Mouse (Mus musculus): ENCODE results near the gene Dpyd.

Gene Dpyd

GRCm38 (mm10) chr3:118561554-118562310, at the start of gene Dpyd:
Dpyd (plus strand) TSS chr3:118562129.
- DNase-seq (ENCODE audit: low read depth, low spot score), result peak; percentile 20

GRCm38 (mm10) chr3:118537676-118538075, 24.3 kb upstream of the Dpyd start:
- no peak for DNase-seq (ENCODE audit: low read depth, low spot score)

GRCm38 (mm10) chr3:118541766-118542165, 20.2 kb upstream of the Dpyd start:
- no peak for DNase-seq (ENCODE audit: low read depth, low spot score)

- no peak for DNase-seq (ENCODE audit: low read depth, low spot score)
Measured at GRCm38 (mm10) chr3:118547551-118548210, 14.2 kb upstream of the Dpyd start.

- DNase-seq (ENCODE audit: low read depth, low spot score), result no peak
Measured at GRCm38 (mm10) chr3:118557605-118558004, 4.3 kb upstream of the Dpyd start.

GRCm38 (mm10) chr3:118559936-118560335, 2.0 kb upstream of the Dpyd start:
- DNase-seq (ENCODE audit: low read depth, low spot score), result no peak

- DNase-seq (ENCODE audit: low read depth, low spot score), result peak; percentile 2
Measured at GRCm38 (mm10) chr3:118562311-118562671, 362 bp downstream of the Dpyd start.

- peak; percentile 7 for DNase-seq (ENCODE audit: low read depth, low spot score)
Measured at GRCm38 (mm10) chr3:118566779-118567178, 4.8 kb downstream of the Dpyd start.

GRCm38 (mm10) chr3:118570197-118570596, 8.3 kb downstream of the Dpyd start:
- no peak for DNase-seq (ENCODE audit: low read depth, low spot score)

GRCm38 (mm10) chr3:118590559-118590958, 28.6 kb downstream of the Dpyd start:
- no peak for DNase-seq (ENCODE audit: low read depth, low spot score)

GRCm38 (mm10) chr3:118594864-118595263, 32.9 kb downstream of the Dpyd start:
- no peak for DNase-seq (ENCODE audit: low read depth, low spot score)

GRCm38 (mm10) chr3:118595693-118596092, 33.8 kb downstream of the Dpyd start:
- DNase-seq (ENCODE audit: low read depth, low spot score), result no peak

GRCm38 (mm10) chr3:118601689-118602640, 40.0 kb downstream of the Dpyd start:
- DNase-seq (ENCODE audit: low read depth, low spot score), result no peak

GRCm38 (mm10) chr3:118608708-118609107, 46.8 kb downstream of the Dpyd start:
- DNase-seq (ENCODE audit: low read depth, low spot score), result no peak

GRCm38 (mm10) chr3:118626455-118627375, 64.8 kb downstream of the Dpyd start:
- no peak for DNase-seq (ENCODE audit: low read depth, low spot score)

- no peak for DNase-seq (ENCODE audit: low read depth, low spot score)
Measured at GRCm38 (mm10) chr3:118629737-118630136, 67.8 kb downstream of the Dpyd start.

- DNase-seq (ENCODE audit: low read depth, low spot score), result no peak
Measured at GRCm38 (mm10) chr3:118646024-118646570, 84.2 kb downstream of the Dpyd start.

GRCm38 (mm10) chr3:118663987-118664692, 102.2 kb downstream of the Dpyd start:
- DNase-seq (ENCODE audit: low read depth, low spot score), result peak; percentile 1

GRCm38 (mm10) chr3:118674121-118674745, 112.3 kb downstream of the Dpyd start:
- DNase-seq (ENCODE audit: low read depth, low spot score), result no peak

GRCm38 (mm10) chr3:118675441-118675840, 113.5 kb downstream of the Dpyd start:
- no peak for DNase-seq (ENCODE audit: low read depth, low spot score)

Measured in skeletal muscle tissue, adult 2 months (tissue).